Mouse (Mus musculus) hindbrain, embryonic 15.5 days (tissue): ENCODE data around the gene Olfr718-ps1. TPM values are rescaled to one million over a fixed set of nuclear protein-coding genes. Genes with fewer than 3 reads are reported as not detected.

ENCODE experiments used
- microRNA-seq: library from miRNA; unstranded; fragments of <30 nt; microRNA quantifications from one replicate; pipeline ENCODE4, GENCODE M21; 2016
- polyA plus RNA-seq: library from polyadenylated mRNA; unstranded; fragments of >200 nt; fragmentation: Nextera tagmentation; extraction: Ambion mirVana; gene quantifications from 2 replicates; pipeline ENCODE4 v1.2.1, GENCODE M21; 2015

Olfr718-ps1 gene
- polyA plus RNA-seq, 1 experiment from 2014 or later: 0.04 TPM

Small RNA genes lying within 50 kb of the gene (microRNA-seq; reads per million reads assigned to microRNA genes)
- not detected for gene Gm44405

Other genes with a start within 250 kb of the Olfr718-ps1 start
- 13,458 and 13,965 TPM in 2 replicates for gene Actb, start 240.8 kb downstream of the Olfr718-ps1 start, polyA plus RNA-seq
- 488 and 506 TPM in 2 replicates for gene Fscn1, start 187.2 kb downstream of the Olfr718-ps1 start, polyA plus RNA-seq
- 30.4 and 30.8 TPM in 2 replicates for gene Rnf216, start 34.6 kb downstream of the Olfr718-ps1 start, polyA plus RNA-seq
- gene Rbak, start 33.2 kb upstream of the Olfr718-ps1 start, polyA plus RNA-seq: 13.8 TPM in 2 replicates
- gene Spdye4b, start 33.4 kb upstream of the Olfr718-ps1 start, polyA plus RNA-seq: not detected in 2 replicates
- gene Spdye4a, start 79.3 kb upstream of the Olfr718-ps1 start, polyA plus RNA-seq: not detected in 2 replicates
- 19.1 and 19.2 TPM in 2 replicates for gene Zfp12, start 87.6 kb upstream of the Olfr718-ps1 start, polyA plus RNA-seq
- 11.1 and 13.1 TPM in 2 replicates for gene Zfp316, start 122.4 kb upstream of the Olfr718-ps1 start, polyA plus RNA-seq
- gene Zfp853, start 146.0 kb upstream of the Olfr718-ps1 start, polyA plus RNA-seq: 0.27 and 0.31 TPM in 2 replicates
- 31.7 and 32.7 TPM in 2 replicates for gene E130309D02Rik, start 167.8 kb upstream of the Olfr718-ps1 start, polyA plus RNA-seq
- gene Zdhhc4, start 181.7 kb upstream of the Olfr718-ps1 start, polyA plus RNA-seq: 66.1 and 69.8 TPM in 2 replicates
- gene Grid2ip, start 209.8 kb upstream of the Olfr718-ps1 start, polyA plus RNA-seq: 0.47 and 0.48 TPM in 2 replicates